Mouse (Mus musculus): ENCODE data around the gene Npas2.

DNA sequence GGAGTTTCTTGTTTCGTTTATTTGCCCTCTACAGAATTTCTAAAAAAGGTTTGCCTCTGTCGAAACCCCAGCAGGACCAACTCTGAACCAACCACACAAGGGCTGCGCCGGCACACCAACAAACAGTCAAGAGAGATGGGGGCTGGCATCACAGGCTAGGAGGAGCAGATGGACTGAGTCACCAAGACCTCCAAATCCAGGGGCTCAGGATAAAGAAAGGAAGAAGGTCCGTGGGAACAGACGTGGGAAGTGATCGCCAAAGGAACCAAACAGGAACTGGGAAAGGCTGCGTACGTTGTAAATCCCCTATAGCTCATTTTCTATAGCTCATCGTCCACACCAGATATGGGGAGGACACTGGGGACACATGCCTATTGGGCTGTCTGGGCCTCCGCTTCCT lies 13.7 kb upstream of the Npas2 start:
- TF ChIP-seq CTCF (IDR thresholded peaks at IDR 0.05; ENCODE audit: insufficient read depth, low read length) (no peak), POLR2A (IDR thresholded peaks at IDR 0.05; ENCODE audit: borderline replicate concordance, extremely low read depth, low read depth, low read length) (no peak)

Data from lung, adult 2 months (tissue).